Mouse (Mus musculus) ES-E14 (cell line): ENCODE measurements around the gene Timmdc1.

Source experiments
- CHD2 ChIP-seq: IDR thresholded peaks from 2 replicates; pipeline ENCODE4 v1.6.1; 2014; ENCODE audit warnings: mild to moderate bottlenecking, low read depth, low read length, inconsistent platforms
- HCFC1 ChIP-seq: IDR thresholded peaks from 2 replicates; pipeline ENCODE4 v1.6.1; 2012; ENCODE audit warnings: low read length, inconsistent platforms, borderline replicate concordance; ENCODE audit not compliant: insufficient read depth
- MAFK ChIP-seq: IDR thresholded peaks from 2 replicates; pipeline ENCODE4 v1.6.1; 2014; ENCODE audit warnings: mild to moderate bottlenecking, low read depth, low read length, inconsistent platforms; ENCODE audit not compliant: insufficient read depth
- ZC3H11A ChIP-seq: IDR thresholded peaks from 2 replicates; pipeline ENCODE4 v1.6.1; 2012; ENCODE audit warnings: low read depth, mild to moderate bottlenecking, inconsistent platforms, low read length, borderline replicate concordance
- ZNF384 ChIP-seq: IDR thresholded peaks from 2 replicates; pipeline ENCODE4 v1.6.1; 2012; ENCODE audit warnings: low read depth, low read length, inconsistent platforms

DNA sequence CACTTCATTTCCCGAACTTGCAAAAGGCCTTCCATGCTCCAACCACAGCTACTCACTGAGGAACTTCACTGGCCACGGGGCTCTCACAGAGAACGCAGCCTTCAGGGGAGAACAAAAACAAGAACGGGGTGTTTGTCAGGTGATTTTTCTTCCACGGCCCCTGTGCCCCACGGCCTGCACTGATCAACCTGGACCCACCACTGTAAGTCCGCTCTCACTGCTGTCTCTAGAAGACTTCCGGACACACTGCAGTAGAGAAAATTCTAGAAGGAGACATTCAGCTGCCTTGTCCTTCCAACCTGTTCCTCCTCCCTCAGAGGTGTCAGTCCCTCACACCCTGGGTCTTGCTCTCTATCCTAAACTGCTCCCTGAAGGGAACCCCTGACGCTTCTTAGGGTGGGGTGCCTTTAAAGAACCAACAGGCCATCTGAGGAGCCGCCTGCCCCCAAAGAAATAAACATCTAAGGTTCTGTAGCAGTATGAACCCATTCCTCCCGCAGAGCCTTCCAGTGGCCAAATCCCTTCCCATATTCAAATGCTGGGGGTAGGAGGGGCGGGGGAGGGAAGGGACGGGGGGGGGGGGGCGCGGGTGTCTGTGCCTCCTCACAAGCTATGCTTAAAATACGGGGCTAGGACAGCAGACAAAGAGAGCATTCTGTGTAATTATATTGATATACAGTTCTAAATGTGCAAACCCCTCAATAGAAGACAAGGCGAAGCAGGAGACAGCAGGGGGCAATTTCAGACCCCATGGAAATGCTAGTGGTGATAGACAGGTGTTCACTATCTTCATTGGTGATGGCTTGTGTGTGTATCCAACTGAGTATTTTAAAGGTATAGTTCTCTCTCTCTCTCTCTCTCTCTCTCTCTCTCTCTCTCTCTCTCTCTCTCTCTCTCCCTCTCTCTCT is 66.7 kb downstream of the Timmdc1 start, which contains the start of gene Cd80:
- TF ChIP-seq HCFC1, result no peak
- TF ChIP-seq CHD2, result no peak
- no peak for TF ChIP-seq ZNF384
- TF ChIP-seq ZC3H11A, result no peak
- no peak for TF ChIP-seq MAFK
